Mouse (Mus musculus) midbrain, postnatal 0 days (tissue): ENCODE measurements at regions not wholly inside any gene's neighbourhood (a gene's known extent, or its start where the extent isn't known, plus 50 kb on each side); places are given as distances from the start of the nearest gene placed in this dataset.
A peak's percentile ranks its signal among the peaks of the same experiment; 100 is the strongest.

Source experiments
- ATAC-seq: fragments of 200-750 bp; cut with Nextera tagmentation; 2 replicates; pipeline ENCODE4 v1.8.0; 2017; ENCODE audit warnings: moderate number of reproducible peaks, mild to moderate bottlenecking, moderate TSS enrichment, moderate library complexity; ENCODE audit not compliant: low FRiP score
- DNase-seq: peaks from one replicate; pipeline ENCODE4 v3.0.0-alpha.2; 2015; ENCODE audit warnings: low spot score
- H3K27ac ChIP-seq: fragments of 300-500 bp; sonication (generic); 2 replicates; pipeline ENCODE4 v1.5.1; 2014; ENCODE audit warnings: low read depth, mild to moderate bottlenecking, low read length, mixed read lengths
- H3K27me3 ChIP-seq: fragments of 300-500 bp; sonication (generic); 2 replicates; pipeline ENCODE4 v1.6.1; 2014; ENCODE audit warnings: low read length, control low read depth, mixed read lengths; ENCODE audit not compliant: insufficient read depth
- H3K36me3 ChIP-seq: fragments of 300-500 bp; sonication (generic); 2 replicates; pipeline ENCODE4 v1.6.1; 2014; ENCODE audit warnings: low read length, control low read depth, mixed read lengths; ENCODE audit not compliant: insufficient read depth
- H3K4me1 ChIP-seq: fragments of 300-500 bp; sonication (generic); 2 replicates; pipeline ENCODE4 v1.6.1; 2014; ENCODE audit warnings: mild to moderate bottlenecking, control low read depth, antibody characterized with exemption, low read length, mixed read lengths; ENCODE audit not compliant: insufficient read depth
- H3K4me2 ChIP-seq: fragments of 300-500 bp; sonication (generic); 2 replicates; pipeline ENCODE4 v1.6.1; 2014; ENCODE audit warnings: low read depth, mild to moderate bottlenecking, low read length, mixed read lengths; ENCODE audit not compliant: poor library complexity, severe bottlenecking
- H3K4me3 ChIP-seq: fragments of 300-500 bp; sonication (generic); 2 replicates; pipeline ENCODE4 v1.5.1; 2014; ENCODE audit warnings: low read depth, mild to moderate bottlenecking, low read length, moderate library complexity
- H3K9ac ChIP-seq: fragments of 300-500 bp; sonication (generic); replicated peaks from 2 replicates; pipeline ENCODE4 v1.6.1; 2014; ENCODE audit warnings: mild to moderate bottlenecking, low read length, moderate library complexity, mixed read lengths; ENCODE audit not compliant: poor library complexity, severe bottlenecking
- H3K9me3 ChIP-seq: fragments of 300-500 bp; sonication (generic); 2 replicates; pipeline ENCODE4 v1.6.1; 2016; ENCODE audit warnings: low read length, control low read depth
- CTCF ChIP-seq: IDR thresholded peaks from 2 replicates; pipeline ENCODE4 v1.5.1; 2016; ENCODE audit warnings: antibody characterized with exemption, mild to moderate bottlenecking
- WGBS: fragments of 180-500 bp; shearing (Covaris S2); extraction: QIAGEN DNeasy Blood & Tissue Kit; methylation state at CpG from one replicate; pipeline ENCODE4 v1.1.7; 2014; 5-methylcytosine and 5-hydroxymethylcytosine counted together

GRCm38 (mm10) chr9:113263636-113264035 lies 444.4 kb downstream of the Pdcd6ip start:
- 0 out of 2 replicates have a peak, but pooled peaks cover 3% of the 10 kb centered on the region for H3K9me3 ChIP-seq
- no peak overlapping the region for H3K27ac ChIP-seq
- 90% methylated on average over 6 of the region's 6 CpGs for WGBS
- no peak overlapping the region for H3K4me2 ChIP-seq
- H3K4me1 ChIP-seq: no peaks in the 10 kb centered on the region
- no peak for ATAC-seq
- H3K9ac ChIP-seq: no peak overlapping the region
- no peak for DNase-seq
- no peak overlapping the region for H3K4me3 ChIP-seq
- H3K27me3 ChIP-seq: no peaks in the 10 kb centered on the region
- no peaks in the 10 kb centered on the region for H3K36me3 ChIP-seq
- no peak for TF ChIP-seq CTCF

GRCm38 (mm10) chr9:113260296-113260695 lies 447.8 kb downstream of the Pdcd6ip start:
- Histone ChIP-seq H3K4me1 (no peaks in the 10 kb centered on the region), H3K36me3 (no peaks in the 10 kb centered on the region), H3K27me3 (no peaks in the 10 kb centered on the region), H3K27ac (no peak overlapping the region), H3K4me2 (no peak overlapping the region), H3K9me3 (0 out of 2 replicates have a peak, but pooled peaks cover 3% of the 10 kb centered on the region), H3K9ac (no peak overlapping the region), H3K4me3 (no peak overlapping the region)
- WGBS: 76% methylated on average over 2 of the region's 2 CpGs
- no peak for DNase-seq
- no peak for ATAC-seq
- no peak for TF ChIP-seq CTCF

DNA sequence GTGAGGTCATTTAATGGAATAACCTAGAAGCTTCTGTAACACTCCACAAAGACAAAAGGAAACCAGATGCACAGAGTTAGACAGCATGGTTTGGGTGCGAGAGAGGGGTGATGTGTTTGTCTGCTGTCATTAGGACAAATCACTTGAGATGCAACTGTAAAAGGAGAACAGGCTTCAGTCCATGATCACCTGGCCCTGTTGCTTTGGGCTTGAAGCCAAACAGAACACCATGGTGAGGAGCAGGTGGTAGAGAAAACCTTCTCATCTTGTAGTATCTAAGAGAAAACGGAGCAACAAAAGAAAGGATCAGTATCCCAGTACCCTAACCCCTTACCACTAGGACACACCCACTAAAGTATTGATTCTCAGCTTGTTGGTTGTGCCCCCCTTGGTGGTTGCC lies 449.5 kb downstream of the Pdcd6ip start:
- no peak for TF ChIP-seq CTCF
- DNase-seq (no peak), ATAC-seq (no peak)
- Histone ChIP-seq H3K27me3 (no peaks in the 10 kb centered on the region), H3K36me3 (no peaks in the 10 kb centered on the region), H3K9me3 (0 out of 2 replicates have a peak, but pooled peaks cover 3% of the 10 kb centered on the region), H3K4me3 (no peak overlapping the region), H3K9ac (no peak overlapping the region), H3K4me1 (no peaks in the 10 kb centered on the region), H3K4me2 (no peak overlapping the region), H3K27ac (no peak overlapping the region)
- 88% methylated on average over 2 of the region's 2 CpGs for WGBS

DNA sequence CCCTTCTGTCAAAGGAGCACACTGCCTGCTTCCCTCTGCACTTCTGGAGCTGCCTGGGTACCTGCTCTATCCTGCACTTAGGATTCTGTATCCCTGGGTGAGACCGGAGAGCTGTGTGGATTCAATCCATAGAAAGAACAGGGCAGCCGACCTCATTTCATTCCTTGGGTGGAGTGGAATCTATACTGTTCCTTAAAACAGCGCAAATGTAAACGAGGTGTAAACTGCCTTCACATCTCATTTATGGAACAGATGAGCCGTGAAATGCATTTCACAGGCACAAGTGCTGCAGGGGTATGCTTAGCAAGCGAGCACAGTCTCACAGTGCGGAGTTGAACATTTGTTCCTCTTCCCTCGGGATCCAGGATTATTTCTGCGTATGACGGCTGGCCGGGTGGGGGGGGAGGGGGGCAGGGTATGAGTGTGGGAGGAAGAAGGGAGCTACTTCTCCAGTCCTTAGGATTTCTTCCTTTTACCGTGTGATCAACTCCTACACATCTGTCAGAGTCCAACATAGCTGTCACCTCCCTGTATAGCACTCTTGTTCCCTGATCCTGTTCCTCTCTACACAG lies 459.3 kb downstream of the Pdcd6ip start:
- no peak overlapping the region for H3K4me3 ChIP-seq
- no peak for ATAC-seq
- H3K9me3 ChIP-seq: no peaks in the 10 kb centered on the region
- peak; percentile 50 for DNase-seq
- 31% methylated on average over 12 of the region's 12 CpGs for WGBS
- H3K36me3 ChIP-seq: no peaks in the 10 kb centered on the region
- H3K4me1 ChIP-seq: no peaks in the 10 kb centered on the region
- H3K9ac ChIP-seq: 0 out of 2 replicates have a peak overlapping the region, but pooled peaks have one; percentile 4
- no peaks in the 10 kb centered on the region for H3K27me3 ChIP-seq
- no peak for TF ChIP-seq CTCF
- H3K4me2 ChIP-seq: no peak overlapping the region
- H3K27ac ChIP-seq: no peak overlapping the region

DNA sequence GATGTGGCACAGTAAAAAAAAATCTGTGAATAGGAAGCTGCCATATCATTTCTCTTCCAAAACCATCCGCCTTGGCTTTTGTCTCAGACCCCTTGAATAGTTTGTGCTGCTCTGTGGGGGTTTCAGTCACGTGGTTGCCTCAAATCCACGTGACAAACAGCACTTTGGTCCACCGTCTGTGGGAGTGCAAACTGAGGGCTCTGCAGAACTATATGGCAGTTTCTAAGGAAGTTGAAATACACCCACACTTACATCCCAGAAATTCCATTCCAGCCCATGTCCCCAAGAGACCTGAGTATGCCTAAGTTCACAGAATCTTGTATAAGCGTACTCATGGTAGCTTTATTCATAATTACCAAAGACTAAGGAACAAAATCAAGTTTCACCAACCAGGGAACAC lies 460.1 kb downstream of the Pdcd6ip start:
- no peak overlapping the region for H3K27ac ChIP-seq
- no peak overlapping the region for H3K4me2 ChIP-seq
- DNase-seq (no peak), ATAC-seq (no peak)
- no peaks in the 10 kb centered on the region for H3K27me3 ChIP-seq
- H3K4me1 ChIP-seq: no peaks in the 10 kb centered on the region
- TF ChIP-seq CTCF: no peak
- no peaks in the 10 kb centered on the region for H3K9me3 ChIP-seq
- H3K9ac ChIP-seq: no peak overlapping the region
- H3K36me3 ChIP-seq: no peaks in the 10 kb centered on the region
- WGBS: 61% methylated on average over 5 of the region's 5 CpGs
- H3K4me3 ChIP-seq: no peak overlapping the region

DNA sequence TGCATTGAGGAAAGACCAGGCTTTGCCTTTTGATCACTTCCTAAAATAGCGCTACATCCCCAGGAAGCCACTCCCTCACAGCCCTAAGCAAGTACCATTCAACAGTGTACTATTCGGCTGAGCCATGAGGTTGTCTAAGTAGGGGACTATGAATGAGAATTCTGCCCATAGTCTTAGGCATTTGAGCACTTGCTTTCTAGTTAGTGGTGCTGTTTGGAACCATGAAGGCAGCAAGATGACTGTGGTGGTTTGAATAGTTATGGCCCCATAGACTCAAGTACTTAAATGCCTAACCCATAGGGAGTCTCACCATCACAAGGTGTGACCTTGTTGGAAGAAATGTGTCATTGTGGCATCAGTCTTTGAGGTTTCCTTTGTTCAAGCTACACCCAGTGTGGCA lies 464.2 kb downstream of the Pdcd6ip start:
- 89% methylated on average over 2 of the region's 2 CpGs for WGBS
- Histone ChIP-seq H3K27ac (no peak overlapping the region), H3K9me3 (no peaks in the 10 kb centered on the region), H3K4me1 (no peaks in the 10 kb centered on the region), H3K4me3 (no peak overlapping the region), H3K36me3 (no peaks in the 10 kb centered on the region), H3K9ac (no peak overlapping the region), H3K4me2 (no peak overlapping the region), H3K27me3 (no peaks in the 10 kb centered on the region)
- DNase-seq: no peak
- no peak for TF ChIP-seq CTCF
- ATAC-seq: no peak
